Mouse (Mus musculus): ENCODE results near the gene Nfia. TPM values are rescaled to one million over a fixed set of nuclear protein-coding genes. Genes with fewer than 3 reads are reported as not detected.

Gene Nfia
- polyA plus RNA-seq, 2 experiments, result 51.9 to 71.2 TPM

GRCm38 (mm10) chr4:98020836-98021235, 248.3 kb downstream of the Nfia start:
- Histone ChIP-seq H3K36me3 (ENCODE audit: control insufficient read depth, insufficient read depth, low read length) (peaks cover 55% of the 10 kb centered on the region), H3K4me3 (replicated peaks; ENCODE audit: low read length) (no peak overlapping the region), H3K4me1 (ENCODE audit: control insufficient read depth, insufficient read depth, low read length) (peaks cover 6% of the 10 kb centered on the region), H3K9ac (ENCODE audit: low read depth, low read length, severe bottlenecking) (no peak overlapping the region), H3K27ac (replicated peaks; ENCODE audit: low read depth, low read length) (no peak overlapping the region), H3K27me3 (ENCODE audit: control insufficient read depth, insufficient read depth, low read length) (no peaks in the 10 kb centered on the region), H3K9me3 (ENCODE audit: control insufficient read depth, low read length) (no peaks in the 10 kb centered on the region), H3K4me2 (replicated peaks; ENCODE audit: low read depth, low read length, severe bottlenecking) (no peak overlapping the region)
- no peak for ATAC-seq (ENCODE audit: low FRiP score, low read depth)
- TF ChIP-seq POLR2A (IDR thresholded peaks at IDR 0.05; ENCODE audit: borderline replicate concordance, extremely low read depth, insufficient read depth, insufficient read length), result no peak
- DNase-seq (ENCODE audit: low spot score), result no peak
- 92% methylated on average over 7 of the region's 7 CpGs for WGBS

GRCm38 (mm10) chr4:98023245-98023792, 250.8 kb downstream of the Nfia start:
- ATAC-seq (ENCODE audit: low FRiP score, low read depth) (no peak), DNase-seq (ENCODE audit: low spot score) (peak; percentile 9)
- no peaks in the 10 kb centered on the region for H3K27me3 ChIP-seq (ENCODE audit: control insufficient read depth, insufficient read depth, low read length)
- peaks cover 37% of the 10 kb centered on the region for H3K36me3 ChIP-seq (ENCODE audit: control insufficient read depth, insufficient read depth, low read length)
- no peak overlapping the region for H3K4me2 ChIP-seq (replicated peaks; ENCODE audit: low read depth, low read length, severe bottlenecking)
- no peak overlapping the region for H3K9ac ChIP-seq (ENCODE audit: low read depth, low read length, severe bottlenecking)
- no peak overlapping the region; the same call in 1 of the 2 replicates for H3K27ac ChIP-seq (replicated peaks; ENCODE audit: low read depth, low read length)
- no peak for TF ChIP-seq POLR2A (IDR thresholded peaks at IDR 0.05; ENCODE audit: borderline replicate concordance, extremely low read depth, insufficient read depth, insufficient read length)
- H3K4me3 ChIP-seq (replicated peaks; ENCODE audit: low read length), result no peak overlapping the region
- 36% methylated on average over 6 of the region's 6 CpGs for WGBS
- H3K4me1 ChIP-seq (ENCODE audit: control insufficient read depth, insufficient read depth, low read length), result peaks cover 6% of the 10 kb centered on the region
- no peaks in the 10 kb centered on the region for H3K9me3 ChIP-seq (ENCODE audit: control insufficient read depth, low read length)

GRCm38 (mm10) chr4:98027412-98027811, 254.9 kb downstream of the Nfia start:
- no peak overlapping the region for H3K27ac ChIP-seq (replicated peaks; ENCODE audit: low read depth, low read length)
- no peaks in the 10 kb centered on the region for H3K9me3 ChIP-seq (ENCODE audit: control insufficient read depth, low read length)
- peaks cover 18% of the 10 kb centered on the region for H3K36me3 ChIP-seq (ENCODE audit: control insufficient read depth, insufficient read depth, low read length)
- TF ChIP-seq POLR2A (IDR thresholded peaks at IDR 0.05; ENCODE audit: borderline replicate concordance, extremely low read depth, insufficient read depth, insufficient read length), result no peak
- no peak for ATAC-seq (ENCODE audit: low FRiP score, low read depth)
- no peaks in the 10 kb centered on the region for H3K27me3 ChIP-seq (ENCODE audit: control insufficient read depth, insufficient read depth, low read length)
- H3K9ac ChIP-seq (ENCODE audit: low read depth, low read length, severe bottlenecking), result no peak overlapping the region
- H3K4me2 ChIP-seq (replicated peaks; ENCODE audit: low read depth, low read length, severe bottlenecking), result no peak overlapping the region
- peaks cover 5% of the 10 kb centered on the region for H3K4me1 ChIP-seq (ENCODE audit: control insufficient read depth, insufficient read depth, low read length)
- no peak overlapping the region for H3K4me3 ChIP-seq (replicated peaks; ENCODE audit: low read length)
- DNase-seq (ENCODE audit: low spot score), result no peak
- 80% methylated on average over 4 of the region's 4 CpGs for WGBS

GRCm38 (mm10) chr4:98031871-98032270, 259.3 kb downstream of the Nfia start:
- Histone ChIP-seq H3K36me3 (ENCODE audit: control insufficient read depth, insufficient read depth, low read length) (peaks cover 23% of the 10 kb centered on the region), H3K4me1 (ENCODE audit: control insufficient read depth, insufficient read depth, low read length) (no peaks in the 10 kb centered on the region), H3K4me2 (replicated peaks; ENCODE audit: low read depth, low read length, severe bottlenecking) (no peak overlapping the region), H3K9ac (ENCODE audit: low read depth, low read length, severe bottlenecking) (no peak overlapping the region), H3K27me3 (ENCODE audit: control insufficient read depth, insufficient read depth, low read length) (no peaks in the 10 kb centered on the region), H3K4me3 (replicated peaks; ENCODE audit: low read length) (no peak overlapping the region), H3K27ac (replicated peaks; ENCODE audit: low read depth, low read length) (no peak overlapping the region), H3K9me3 (ENCODE audit: control insufficient read depth, low read length) (no peaks in the 10 kb centered on the region)
- no peak for TF ChIP-seq POLR2A (IDR thresholded peaks at IDR 0.05; ENCODE audit: borderline replicate concordance, extremely low read depth, insufficient read depth, insufficient read length)
- 36% methylated on average over 3 of the region's 3 CpGs for WGBS
- no peak for ATAC-seq (ENCODE audit: low FRiP score, low read depth)
- DNase-seq (ENCODE audit: low spot score), result no peak

- H3K36me3 ChIP-seq (ENCODE audit: control insufficient read depth, insufficient read depth, low read length), result peaks cover 21% of the 10 kb centered on the region
- WGBS, result 75% methylated on average over 5 of the region's 5 CpGs
- no peak overlapping the region for H3K9ac ChIP-seq (ENCODE audit: low read depth, low read length, severe bottlenecking)
- TF ChIP-seq POLR2A (IDR thresholded peaks at IDR 0.05; ENCODE audit: borderline replicate concordance, extremely low read depth, insufficient read depth, insufficient read length), result no peak
- ATAC-seq (ENCODE audit: low FRiP score, low read depth) (no peak), DNase-seq (ENCODE audit: low spot score) (no peak)
- no peaks in the 10 kb centered on the region for H3K27me3 ChIP-seq (ENCODE audit: control insufficient read depth, insufficient read depth, low read length)
- H3K4me2 ChIP-seq (replicated peaks; ENCODE audit: low read depth, low read length, severe bottlenecking), result no peak overlapping the region
- no peaks in the 10 kb centered on the region for H3K4me1 ChIP-seq (ENCODE audit: control insufficient read depth, insufficient read depth, low read length)
- no peak overlapping the region for H3K4me3 ChIP-seq (replicated peaks; ENCODE audit: low read length)
- no peaks in the 10 kb centered on the region for H3K9me3 ChIP-seq (ENCODE audit: control insufficient read depth, low read length)
- no peak overlapping the region for H3K27ac ChIP-seq (replicated peaks; ENCODE audit: low read depth, low read length)
Measured at GRCm38 (mm10) chr4:98032332-98032731, 259.8 kb downstream of the Nfia start.

- TF ChIP-seq POLR2A (IDR thresholded peaks at IDR 0.05; ENCODE audit: borderline replicate concordance, extremely low read depth, insufficient read depth, insufficient read length), result no peak
- Histone ChIP-seq H3K4me1 (ENCODE audit: control insufficient read depth, insufficient read depth, low read length) (no peaks in the 10 kb centered on the region), H3K4me2 (replicated peaks; ENCODE audit: low read depth, low read length, severe bottlenecking) (no peak overlapping the region), H3K27ac (replicated peaks; ENCODE audit: low read depth, low read length) (no peak overlapping the region), H3K36me3 (ENCODE audit: control insufficient read depth, insufficient read depth, low read length) (peaks cover 13% of the 10 kb centered on the region), H3K27me3 (ENCODE audit: control insufficient read depth, insufficient read depth, low read length) (no peaks in the 10 kb centered on the region), H3K9ac (ENCODE audit: low read depth, low read length, severe bottlenecking) (no peak overlapping the region), H3K4me3 (replicated peaks; ENCODE audit: low read length) (no peak overlapping the region), H3K9me3 (ENCODE audit: control insufficient read depth, low read length) (no peaks in the 10 kb centered on the region)
- 74% methylated on average over 5 of the region's 5 CpGs for WGBS
- DNase-seq (ENCODE audit: low spot score) (no peak), ATAC-seq (ENCODE audit: low FRiP score, low read depth) (no peak)
Measured at GRCm38 (mm10) chr4:98039095-98039494, 266.6 kb downstream of the Nfia start.

All from limb, embryonic 14.5 days (tissue).